Mouse (Mus musculus): Measurements from ENCODE around the gene Camta1. TPM values are rescaled to one million over a fixed set of nuclear protein-coding genes. Genes with fewer than 3 reads are reported as not detected.
A peak's percentile ranks its signal among the peaks of the same experiment; 100 is the strongest.

The Camta1 gene
- polyA plus RNA-seq, 1 experiment from 2014 or later = 171 TPM

DNA sequence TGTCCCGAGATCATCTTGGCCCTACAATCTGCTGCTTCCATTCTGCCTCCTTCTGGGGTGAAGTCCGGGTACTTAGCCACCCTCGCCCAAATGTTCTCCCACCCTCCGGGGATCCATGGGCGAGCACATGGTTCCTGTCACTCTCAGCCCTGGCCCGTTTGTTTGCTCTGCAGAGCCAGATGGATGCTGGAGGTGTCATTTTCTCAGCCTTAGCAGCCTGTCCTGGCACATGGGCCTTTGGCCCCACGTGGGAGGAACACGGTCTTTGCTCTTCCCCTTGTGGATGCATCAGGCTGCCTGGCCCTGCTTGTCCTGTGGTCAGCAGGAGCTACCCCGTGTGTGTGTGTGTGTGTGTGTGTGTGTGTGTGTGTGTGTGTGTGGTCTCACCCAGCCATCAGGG is 560.3 kb downstream of the Camta1 start:
- ATAC-seq (ENCODE audit: low FRiP score) = no peak
- no peak for DNase-seq (ENCODE audit: low spot score)
- Histone ChIP-seq H3K4me2 (replicated peaks) (no peak overlapping the region), H3K4me3 (replicated peaks; ENCODE audit: low read length) (no peak overlapping the region), H3K36me3 (replicated peaks; ENCODE audit: control insufficient read depth, insufficient read depth) (no peaks in the 10 kb centered on the region), H3K27me3 (ENCODE audit: control insufficient read depth, insufficient read depth, low read length) (no peaks in the 10 kb centered on the region), H3K4me1 (replicated peaks; ENCODE audit: control insufficient read depth, insufficient read depth, low read length) (peaks cover 19% of the 10 kb centered on the region), H3K27ac (no peak overlapping the region), H3K9ac (no peak overlapping the region), H3K9me3 (ENCODE audit: control insufficient read depth, low read length) (no peaks in the 10 kb centered on the region)
- 54% methylated on average over 9 of the region's 9 CpGs for WGBS

DNA sequence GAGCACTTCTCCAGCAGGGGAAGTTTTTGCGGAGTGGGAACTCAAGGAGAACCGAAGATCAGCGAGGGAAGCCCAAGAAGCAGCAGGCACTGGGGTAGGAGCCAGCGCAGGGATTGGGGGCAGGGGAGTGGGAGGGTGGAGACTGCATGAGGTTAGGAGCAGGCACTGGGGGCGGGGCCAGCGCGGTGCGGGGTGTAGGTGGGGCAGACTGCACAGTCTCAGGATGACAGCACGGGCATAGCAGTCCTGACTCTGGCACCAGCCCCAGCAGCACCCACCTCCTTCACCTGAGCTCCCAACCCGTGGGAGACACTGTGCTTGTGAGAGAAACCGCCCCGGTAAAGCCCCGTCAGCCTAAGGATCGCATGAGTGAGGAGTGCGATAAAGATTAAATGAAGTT is 561.0 kb downstream of the Camta1 start:
- no peaks in the 10 kb centered on the region for H3K9me3 ChIP-seq (ENCODE audit: control insufficient read depth, low read length)
- ATAC-seq (ENCODE audit: low FRiP score) (no peak), DNase-seq (ENCODE audit: low spot score) (no peak)
- no peak overlapping the region for H3K9ac ChIP-seq
- H3K4me3 ChIP-seq (replicated peaks; ENCODE audit: low read length) = no peak overlapping the region
- no peaks in the 10 kb centered on the region for H3K27me3 ChIP-seq (ENCODE audit: control insufficient read depth, insufficient read depth, low read length)
- H3K27ac ChIP-seq = no peak overlapping the region
- H3K4me1 ChIP-seq (replicated peaks; ENCODE audit: control insufficient read depth, insufficient read depth, low read length) = peaks cover 14% of the 10 kb centered on the region; the same call in 1 of the 2 replicates
- WGBS = 23% methylated on average over 15 of the region's 15 CpGs
- no peak overlapping the region for H3K4me2 ChIP-seq (replicated peaks)
- H3K36me3 ChIP-seq (replicated peaks; ENCODE audit: control insufficient read depth, insufficient read depth) = no peaks in the 10 kb centered on the region

DNA sequence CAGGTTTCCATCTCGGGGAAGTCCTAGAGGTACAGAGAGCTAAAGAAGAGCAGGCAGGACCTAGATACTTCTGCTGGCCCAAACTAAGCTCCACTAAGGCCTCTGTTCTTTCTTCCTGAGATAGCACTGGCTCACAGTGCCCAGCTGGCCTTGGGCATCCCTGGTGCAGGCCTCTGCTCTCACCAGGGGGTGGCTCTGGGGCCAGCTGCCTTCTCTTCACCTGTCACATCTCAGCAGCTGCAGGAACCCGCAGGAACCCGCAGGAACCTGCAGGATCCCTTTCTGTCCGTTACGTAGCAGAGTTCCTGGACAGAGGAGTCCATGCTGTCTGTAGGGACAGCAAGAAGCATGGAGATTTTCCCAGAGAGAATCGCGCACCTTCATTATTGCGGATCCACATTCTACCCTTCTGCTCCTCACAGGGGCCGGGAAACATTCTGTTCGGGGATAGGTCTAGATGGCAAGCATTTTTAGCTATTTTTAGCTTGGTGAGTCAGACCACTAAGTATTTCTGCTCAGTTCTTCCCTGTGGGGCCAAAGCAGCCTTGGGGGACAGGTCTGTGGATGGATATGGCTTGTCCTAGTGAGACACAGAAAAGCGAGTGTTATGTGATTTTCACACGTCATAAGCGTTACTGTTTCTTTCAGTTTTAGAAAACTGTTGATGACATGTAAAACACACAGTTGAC is 566.0 kb downstream of the Camta1 start:
- no peak overlapping the region for H3K27ac ChIP-seq
- DNase-seq (ENCODE audit: low spot score) (no peak), ATAC-seq (ENCODE audit: low FRiP score) (no peak)
- H3K27me3 ChIP-seq (ENCODE audit: control insufficient read depth, insufficient read depth, low read length) = no peaks in the 10 kb centered on the region
- no peak overlapping the region for H3K9ac ChIP-seq
- H3K36me3 ChIP-seq (replicated peaks; ENCODE audit: control insufficient read depth, insufficient read depth) = no peaks in the 10 kb centered on the region
- H3K4me2 ChIP-seq (replicated peaks) = no peak overlapping the region
- 80% methylated on average over 13 of the region's 13 CpGs for WGBS
- no peaks in the 10 kb centered on the region for H3K9me3 ChIP-seq (ENCODE audit: control insufficient read depth, low read length)
- no peaks in the 10 kb centered on the region for H3K4me1 ChIP-seq (replicated peaks; ENCODE audit: control insufficient read depth, insufficient read depth, low read length)
- no peak overlapping the region for H3K4me3 ChIP-seq (replicated peaks; ENCODE audit: low read length)

DNA sequence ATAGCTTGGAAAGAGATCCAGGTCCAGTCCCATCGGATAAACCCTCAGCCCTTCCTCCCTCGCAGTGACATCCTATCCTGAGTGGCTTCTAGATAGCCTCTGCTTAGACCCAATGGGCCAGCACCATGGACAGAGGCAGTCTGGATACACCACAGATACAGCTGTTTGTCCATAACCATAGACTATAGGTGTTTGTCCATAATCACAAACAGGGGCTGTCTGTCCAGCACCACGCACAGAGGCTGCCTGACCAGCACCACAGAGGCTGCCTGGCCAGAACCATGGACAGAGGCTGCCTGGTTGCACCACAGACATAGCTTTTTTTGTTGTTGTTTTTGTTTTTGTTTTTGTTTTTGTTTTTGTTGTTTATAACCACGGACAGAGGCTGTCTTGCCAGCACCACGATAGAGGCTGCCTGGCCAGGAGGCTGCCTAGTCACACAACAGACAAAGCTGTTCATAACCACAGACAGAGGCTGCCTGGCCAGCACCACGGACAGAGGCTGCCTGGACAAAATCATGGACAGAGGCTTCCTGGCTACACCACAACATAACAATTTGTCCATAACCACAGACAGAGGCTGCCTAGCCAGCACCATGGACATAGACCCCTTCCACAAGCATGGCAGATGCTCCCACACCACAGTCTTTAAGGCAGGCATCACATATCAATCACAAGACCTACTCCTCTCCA is 572.6 kb downstream of the Camta1 start:
- DNase-seq (ENCODE audit: low spot score) = no peak
- H3K4me3 ChIP-seq (replicated peaks; ENCODE audit: low read length) = no peak overlapping the region
- ATAC-seq (ENCODE audit: low FRiP score) = no peak

DNA sequence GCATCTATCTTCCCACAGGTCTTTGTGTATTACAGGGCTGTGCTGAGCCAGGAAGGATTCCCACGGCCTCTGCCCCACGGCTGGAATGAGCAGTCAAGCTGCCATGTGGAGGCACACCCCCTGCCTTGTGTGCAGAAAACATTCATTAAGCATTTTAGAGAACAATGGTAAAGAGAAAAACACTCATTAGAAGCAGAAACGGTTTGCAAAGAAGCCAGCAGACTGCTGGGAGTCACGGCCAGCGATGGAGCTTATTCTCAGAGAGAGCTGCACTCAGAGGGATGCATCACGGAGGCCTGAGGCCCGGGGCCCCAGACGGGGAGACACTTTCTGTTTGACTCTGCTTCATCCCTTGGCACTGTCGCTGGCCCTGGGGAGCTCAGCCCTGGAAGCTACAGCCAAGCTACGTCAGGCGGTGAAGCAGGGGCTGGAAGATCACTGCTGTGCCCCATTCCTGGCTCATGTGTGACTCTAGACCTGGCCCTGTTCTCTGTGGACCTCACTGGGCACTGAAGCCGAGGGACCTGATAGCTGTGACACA is 575.7 kb downstream of the Camta1 start:
- Histone ChIP-seq H3K9ac (no peak overlapping the region), H3K27ac (peak overlapping the region; percentile 29; the same call in 1 of the 2 replicates), H3K36me3 (replicated peaks; ENCODE audit: control insufficient read depth, insufficient read depth) (no peaks in the 10 kb centered on the region), H3K4me1 (replicated peaks; ENCODE audit: control insufficient read depth, insufficient read depth, low read length) (peaks cover 17% of the 10 kb centered on the region), H3K4me2 (replicated peaks) (no peak overlapping the region), H3K9me3 (ENCODE audit: control insufficient read depth, low read length) (no peaks in the 10 kb centered on the region), H3K27me3 (ENCODE audit: control insufficient read depth, insufficient read depth, low read length) (no peaks in the 10 kb centered on the region), H3K4me3 (replicated peaks; ENCODE audit: low read length) (no peak overlapping the region)
- DNase-seq (ENCODE audit: low spot score) (no peak), ATAC-seq (ENCODE audit: low FRiP score) (0 out of 2 replicates have a peak, but pooled peaks have one; percentile 23)
- 32% methylated on average over 12 of the region's 12 CpGs for WGBS

More for the DNA sequence above, 572.6 kb downstream of the Camta1 start:
- H3K27me3 ChIP-seq (ENCODE audit: control insufficient read depth, insufficient read depth, low read length) = no peaks in the 10 kb centered on the region
- H3K4me1 ChIP-seq (replicated peaks; ENCODE audit: control insufficient read depth, insufficient read depth, low read length) = peaks cover 11% of the 10 kb centered on the region
- no peak overlapping the region for H3K27ac ChIP-seq
- no peaks in the 10 kb centered on the region for H3K36me3 ChIP-seq (replicated peaks; ENCODE audit: control insufficient read depth, insufficient read depth)
- H3K9me3 ChIP-seq (ENCODE audit: control insufficient read depth, low read length) = no peaks in the 10 kb centered on the region
- no peak overlapping the region for H3K4me2 ChIP-seq (replicated peaks)
- 69% methylated on average over 6 of the region's 6 CpGs for WGBS
- H3K9ac ChIP-seq = no peak overlapping the region

DNA sequence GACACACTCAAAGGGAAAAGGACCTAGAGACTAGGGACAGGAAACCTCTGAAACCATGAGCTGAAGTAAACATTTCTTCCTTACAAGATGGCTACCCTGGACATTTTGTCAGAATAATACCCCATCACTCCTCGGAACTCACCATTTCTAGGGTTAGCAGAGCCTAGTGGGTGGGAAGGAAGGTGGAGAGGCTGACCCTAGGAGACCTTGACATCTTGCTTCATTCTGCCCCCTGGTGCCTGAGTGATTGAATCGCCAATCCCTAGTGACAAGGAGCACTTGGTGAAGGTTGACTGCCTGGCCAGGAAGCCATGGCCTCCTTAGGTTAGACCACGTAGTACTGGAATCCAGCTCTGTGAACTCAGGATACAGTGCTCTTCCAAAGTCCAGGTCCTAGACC is 576.2 kb downstream of the Camta1 start:
- Histone ChIP-seq H3K27me3 (ENCODE audit: control insufficient read depth, insufficient read depth, low read length) (no peaks in the 10 kb centered on the region), H3K36me3 (replicated peaks; ENCODE audit: control insufficient read depth, insufficient read depth) (no peaks in the 10 kb centered on the region), H3K4me1 (replicated peaks; ENCODE audit: control insufficient read depth, insufficient read depth, low read length) (peaks cover 17% of the 10 kb centered on the region), H3K9me3 (ENCODE audit: control insufficient read depth, low read length) (no peaks in the 10 kb centered on the region), H3K4me2 (replicated peaks) (no peak overlapping the region), H3K9ac (no peak overlapping the region), H3K4me3 (replicated peaks; ENCODE audit: low read length) (no peak overlapping the region), H3K27ac (no peak overlapping the region; the same call in 1 of the 2 replicates)
- ATAC-seq (ENCODE audit: low FRiP score) (no peak), DNase-seq (ENCODE audit: low spot score) (no peak)
- WGBS = 67% methylated on average over 3 of the region's 3 CpGs

DNA sequence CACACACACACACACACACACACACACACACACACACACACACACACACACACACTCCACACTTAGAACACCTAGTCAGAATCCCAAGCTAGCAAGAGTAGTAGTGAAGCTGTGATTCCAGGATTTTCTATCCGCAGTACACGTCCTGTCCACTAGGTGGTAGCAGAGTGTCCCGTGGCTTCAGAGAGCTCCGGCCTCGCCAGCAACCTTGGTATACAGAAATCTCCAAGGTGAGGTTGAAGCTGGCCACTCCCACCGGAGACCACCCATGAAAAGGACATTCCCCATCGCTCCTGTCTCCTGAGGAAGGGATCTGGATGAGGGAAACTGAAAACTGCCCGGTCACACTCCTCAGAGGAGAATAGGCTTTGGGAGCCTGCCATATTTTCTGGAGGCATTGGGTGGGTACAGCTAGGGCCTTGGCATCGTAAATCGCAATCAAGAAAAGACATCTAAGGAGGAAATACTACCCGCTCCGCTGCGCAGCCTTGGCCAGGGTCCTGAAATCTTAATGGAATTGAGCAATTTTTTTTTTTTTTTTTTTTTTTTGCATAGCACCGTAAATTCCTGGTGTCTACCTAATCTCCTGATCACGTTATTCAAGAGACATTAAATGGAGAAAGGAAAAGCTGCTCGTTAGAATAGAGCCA is 578.5 kb downstream of the Camta1 start:
- H3K27ac ChIP-seq = no peak overlapping the region
- no peak overlapping the region for H3K9ac ChIP-seq
- no peaks in the 10 kb centered on the region for H3K27me3 ChIP-seq (ENCODE audit: control insufficient read depth, insufficient read depth, low read length)
- 40% methylated on average over 16 of the region's 16 CpGs for WGBS
- H3K9me3 ChIP-seq (ENCODE audit: control insufficient read depth, low read length) = no peaks in the 10 kb centered on the region
- no peak for ATAC-seq (ENCODE audit: low FRiP score)
- peak; percentile 84 for DNase-seq (ENCODE audit: low spot score)
- H3K4me2 ChIP-seq (replicated peaks) = no peak overlapping the region
- peaks cover 17% of the 10 kb centered on the region for H3K4me1 ChIP-seq (replicated peaks; ENCODE audit: control insufficient read depth, insufficient read depth, low read length)
- no peaks in the 10 kb centered on the region for H3K36me3 ChIP-seq (replicated peaks; ENCODE audit: control insufficient read depth, insufficient read depth)
- no peak overlapping the region for H3K4me3 ChIP-seq (replicated peaks; ENCODE audit: low read length)

DNA sequence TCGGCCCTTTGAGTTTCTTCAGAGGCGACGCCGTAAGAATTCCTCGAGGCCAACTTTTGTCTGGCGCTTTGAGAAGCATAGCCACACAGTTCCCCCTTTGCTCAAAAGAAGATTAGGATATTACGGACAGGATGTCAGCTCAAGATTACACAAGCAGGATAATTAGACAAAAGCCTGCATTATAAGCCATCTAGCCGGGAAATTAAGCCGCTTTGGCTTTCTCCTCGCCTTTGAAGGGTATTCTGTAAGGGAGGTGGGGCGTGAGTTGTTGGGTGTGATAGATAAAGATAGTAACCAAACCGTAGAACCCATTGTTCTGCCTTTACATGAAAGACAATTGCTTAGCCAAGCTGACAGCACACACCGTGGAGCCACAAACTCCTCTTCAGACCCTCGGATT is 579.6 kb downstream of the Camta1 start:
- no peaks in the 10 kb centered on the region for H3K27me3 ChIP-seq (ENCODE audit: control insufficient read depth, insufficient read depth, low read length)
- H3K9ac ChIP-seq = no peak overlapping the region
- no peaks in the 10 kb centered on the region for H3K9me3 ChIP-seq (ENCODE audit: control insufficient read depth, low read length)
- H3K4me1 ChIP-seq (replicated peaks; ENCODE audit: control insufficient read depth, insufficient read depth, low read length) = peaks cover 17% of the 10 kb centered on the region
- no peak for DNase-seq (ENCODE audit: low spot score)
- 31% methylated on average over 14 of the region's 14 CpGs for WGBS
- H3K36me3 ChIP-seq (replicated peaks; ENCODE audit: control insufficient read depth, insufficient read depth) = no peaks in the 10 kb centered on the region
- H3K27ac ChIP-seq = no peak overlapping the region
- H3K4me3 ChIP-seq (replicated peaks; ENCODE audit: low read length) = no peak overlapping the region
- H3K4me2 ChIP-seq (replicated peaks) = no peak overlapping the region
- no peak for ATAC-seq (ENCODE audit: low FRiP score)

DNA sequence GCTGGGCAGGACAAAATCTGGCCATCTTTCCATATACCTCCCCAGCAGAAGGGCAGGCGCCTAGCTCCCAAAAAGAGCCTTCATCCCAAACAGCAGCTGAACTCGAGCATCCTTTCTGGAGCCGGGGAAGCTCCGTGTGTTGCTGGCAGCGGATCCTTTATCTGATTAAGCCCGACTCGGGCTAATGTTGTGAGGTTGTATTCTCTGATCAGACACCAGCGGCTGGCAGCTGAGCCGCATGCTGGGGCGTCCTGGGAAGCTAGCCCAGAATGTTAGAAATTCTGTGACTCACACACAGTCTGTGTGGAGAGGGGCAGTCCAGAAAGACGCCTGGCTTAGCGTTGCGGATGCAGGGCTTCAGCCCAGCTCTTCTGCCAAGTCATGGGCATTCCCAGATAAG is 586.4 kb downstream of the Camta1 start:
- no peaks in the 10 kb centered on the region for H3K36me3 ChIP-seq (replicated peaks; ENCODE audit: control insufficient read depth, insufficient read depth)
- 39% methylated on average over 13 of the region's 13 CpGs for WGBS
- no peak overlapping the region for H3K4me2 ChIP-seq (replicated peaks)
- ATAC-seq (ENCODE audit: low FRiP score) (0 out of 2 replicates have a peak, but pooled peaks have one; percentile 27), DNase-seq (ENCODE audit: low spot score) (peak; percentile 48)
- no peaks in the 10 kb centered on the region for H3K27me3 ChIP-seq (ENCODE audit: control insufficient read depth, insufficient read depth, low read length)
- H3K9me3 ChIP-seq (ENCODE audit: control insufficient read depth, low read length) = no peaks in the 10 kb centered on the region
- peaks cover 14% of the 10 kb centered on the region for H3K4me1 ChIP-seq (replicated peaks; ENCODE audit: control insufficient read depth, insufficient read depth, low read length)
- peak overlapping the region; percentile 2; the same call in 1 of the 2 replicates for H3K27ac ChIP-seq
- no peak overlapping the region for H3K4me3 ChIP-seq (replicated peaks; ENCODE audit: low read length)
- no peak overlapping the region for H3K9ac ChIP-seq
